Mouse (Mus musculus) megakaryocyte, adult 5-6 weeks (primary cell): Measurements from ENCODE around the gene Eea1. TPM values are rescaled to one million over a fixed set of nuclear protein-coding genes. Genes with fewer than 3 reads are reported as not detected.
A peak's percentile ranks its signal among the peaks of the same experiment; 100 is the strongest.

Source experiments
- ATAC-seq: 2 replicates; pipeline ENCODE4 v1.8.0; 2016; ENCODE audit warnings: mild to moderate bottlenecking, inconsistent platforms; ENCODE audit not compliant: poor library complexity, severe bottlenecking
- total RNA-seq, 2 experiments: library from RNA; stranded (forward) in 1 of 2; stranded (reverse) in 1 of 2; fragments of 153-499, 151-499 nt in 1 of 2; fragments of 221-1000, 200-1000 nt in 1 of 2; gene quantifications; 2 replicates each; pipeline versions ENCODE4 v1.2.3 to v1.2.4; 2015 to 2017

Eea1 gene
- total RNA-seq, 2 experiments from 2014 or later = 22.6 to 33.3 TPM

DNA sequence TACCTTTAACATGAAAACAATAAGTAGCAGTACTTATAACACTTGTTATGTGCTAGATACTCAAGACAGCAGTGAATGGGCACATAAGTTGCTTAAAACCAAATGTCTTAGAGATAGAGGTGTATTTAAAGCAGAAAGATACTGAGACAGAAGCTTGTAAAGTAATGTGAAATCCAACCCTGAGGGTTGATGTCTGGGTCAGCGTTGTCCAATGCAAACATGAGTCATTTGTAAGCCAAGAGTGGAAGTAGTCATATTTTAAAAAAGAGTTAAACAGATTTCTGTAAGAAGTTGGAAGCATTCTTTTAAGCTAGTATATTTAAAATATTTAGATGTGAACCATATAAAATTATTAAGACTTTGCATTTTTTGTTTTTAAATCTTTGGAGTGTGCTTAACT, 4.6 kb downstream of the Eea1 start:
- ATAC-seq = no peak

DNA sequence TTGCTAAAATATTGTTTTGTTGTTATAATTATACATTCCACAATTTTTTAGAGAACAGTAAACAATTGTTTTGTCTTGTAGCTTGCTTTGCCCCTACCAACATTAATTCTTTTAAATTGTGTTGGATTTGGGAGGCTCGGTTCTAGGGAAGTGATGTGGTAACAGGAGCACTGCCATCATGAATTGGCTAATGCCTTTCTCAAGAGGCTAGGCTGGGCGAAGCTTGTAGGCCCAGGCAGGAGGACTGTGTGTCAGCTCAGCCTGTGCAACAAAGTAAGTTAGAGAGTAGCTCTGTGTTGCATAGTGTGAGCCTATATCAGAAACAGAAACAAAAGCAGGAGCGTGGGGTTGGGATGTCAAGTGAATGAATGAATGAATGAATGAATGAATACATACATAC, 9.0 kb downstream of the Eea1 start:
- 0 out of 2 replicates have a peak, but pooled peaks have one; percentile 44 for ATAC-seq

DNA sequence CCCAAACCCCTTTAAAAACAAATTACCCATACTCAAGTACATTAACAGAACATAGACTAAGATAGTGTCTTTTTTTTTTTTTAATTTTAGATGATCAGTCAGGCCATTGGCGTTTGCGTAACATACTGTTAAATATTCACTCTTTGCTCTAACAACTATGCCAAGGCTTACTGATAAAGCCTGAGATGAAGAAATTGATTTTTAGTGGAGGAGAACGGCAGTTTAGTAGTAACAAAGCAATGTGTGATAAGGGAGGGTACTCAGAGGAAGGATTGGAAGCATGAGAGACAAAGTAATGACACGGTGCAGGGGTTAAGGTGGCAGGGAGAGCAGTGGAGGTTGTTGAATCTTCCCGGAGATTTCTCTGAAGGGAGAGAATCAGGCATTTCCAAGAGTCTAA, 9.7 kb downstream of the Eea1 start:
- ATAC-seq = no peak

DNA sequence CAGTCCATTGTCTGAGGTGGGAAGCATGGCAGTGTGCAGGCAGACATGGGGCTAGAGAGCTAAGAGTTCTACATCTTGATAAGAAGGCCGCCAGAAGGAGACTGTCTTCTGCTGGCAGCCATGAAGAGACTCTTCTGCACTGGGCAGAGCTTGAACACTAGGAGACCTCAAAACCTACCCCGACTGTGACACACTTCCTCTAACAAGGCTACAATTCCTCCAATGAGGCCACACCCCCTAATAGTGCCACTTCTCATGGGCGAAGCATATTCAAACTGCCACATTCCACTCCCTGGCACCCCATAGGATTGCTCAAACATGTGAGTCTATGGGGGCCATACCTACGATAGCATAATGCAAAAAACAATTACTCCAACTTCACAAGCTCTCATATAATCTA, 10.3 kb downstream of the Eea1 start:
- ATAC-seq = peak; percentile 61

DNA sequence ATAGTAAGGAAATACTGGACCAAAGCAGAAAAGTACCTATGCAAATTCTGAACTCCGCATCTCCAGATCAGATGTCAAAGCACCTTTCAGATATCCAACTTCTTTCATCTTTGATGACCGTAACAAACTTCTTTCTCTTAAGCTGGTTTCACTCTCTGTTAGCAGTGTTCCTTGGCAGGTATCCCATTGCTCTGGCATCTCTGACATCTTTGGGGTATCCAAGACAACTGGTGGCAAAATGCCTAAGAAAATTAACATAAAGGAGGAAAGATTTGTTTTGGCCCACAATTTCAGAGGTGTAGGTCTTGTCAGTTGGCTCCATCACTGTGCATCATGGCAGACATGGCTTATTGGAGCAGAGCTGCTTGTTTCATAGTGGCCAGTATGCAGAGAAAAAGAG, 10.9 kb downstream of the Eea1 start:
- no peak for ATAC-seq

DNA sequence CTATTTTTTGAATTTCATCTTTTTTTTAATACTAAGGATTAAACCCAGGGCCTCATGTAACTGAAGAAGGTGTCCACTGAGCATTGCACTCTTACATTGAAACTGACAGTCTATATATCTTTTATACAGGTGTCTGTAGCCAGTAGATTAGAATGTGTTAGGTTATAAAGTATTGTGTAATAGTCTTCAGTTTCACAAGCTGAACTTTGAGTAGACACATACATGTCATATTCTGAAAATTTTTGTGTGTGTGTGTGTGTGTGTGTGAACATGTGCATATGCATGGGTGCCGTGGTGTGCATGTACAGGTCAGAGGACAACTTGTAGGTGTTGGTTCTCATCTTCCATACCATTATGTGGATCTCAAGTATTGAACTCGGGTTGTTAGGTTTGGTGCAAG, 16.2 kb downstream of the Eea1 start:
- ATAC-seq = no peak

DNA sequence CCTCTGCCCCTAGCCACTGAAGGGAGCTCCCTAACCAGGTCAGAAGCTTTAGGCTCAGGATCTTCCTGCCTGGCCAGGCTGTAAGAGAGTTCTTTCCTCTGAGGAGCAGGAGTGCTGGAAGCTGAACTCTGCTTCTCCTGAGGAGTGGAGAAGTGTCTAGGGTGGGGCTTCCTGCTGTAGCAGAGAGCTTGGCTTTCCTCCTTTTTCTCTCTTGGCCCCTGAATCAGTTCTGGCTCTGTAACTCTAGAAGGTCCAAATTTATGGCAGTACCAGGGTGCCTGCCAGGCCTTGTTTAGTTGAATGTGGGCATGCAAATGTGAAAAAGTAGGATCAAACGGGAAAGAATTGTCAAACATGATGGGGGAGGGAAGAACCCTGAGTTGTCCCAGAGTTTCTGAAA, 17.1 kb downstream of the Eea1 start:
- ATAC-seq = no peak

DNA sequence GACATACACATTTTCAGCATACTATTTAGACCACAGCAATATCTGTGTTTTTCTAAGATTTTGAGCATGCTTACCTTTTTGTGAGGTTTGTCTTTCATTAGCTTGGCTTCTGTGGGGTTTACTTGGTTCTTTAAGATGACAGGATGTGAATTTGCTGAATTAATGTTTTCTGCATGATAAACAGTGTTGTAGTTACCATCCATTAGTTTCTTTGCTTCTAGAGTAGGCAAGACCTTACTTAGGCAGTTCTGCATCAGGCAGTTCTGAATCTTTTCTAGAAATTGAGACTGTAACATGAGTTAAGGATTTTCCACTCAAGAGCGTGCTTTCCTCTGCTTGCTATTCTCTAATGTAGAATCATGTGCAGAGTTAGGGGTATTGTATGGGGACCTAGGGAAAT, 24.2 kb downstream of the Eea1 start:
- no peak for ATAC-seq

DNA sequence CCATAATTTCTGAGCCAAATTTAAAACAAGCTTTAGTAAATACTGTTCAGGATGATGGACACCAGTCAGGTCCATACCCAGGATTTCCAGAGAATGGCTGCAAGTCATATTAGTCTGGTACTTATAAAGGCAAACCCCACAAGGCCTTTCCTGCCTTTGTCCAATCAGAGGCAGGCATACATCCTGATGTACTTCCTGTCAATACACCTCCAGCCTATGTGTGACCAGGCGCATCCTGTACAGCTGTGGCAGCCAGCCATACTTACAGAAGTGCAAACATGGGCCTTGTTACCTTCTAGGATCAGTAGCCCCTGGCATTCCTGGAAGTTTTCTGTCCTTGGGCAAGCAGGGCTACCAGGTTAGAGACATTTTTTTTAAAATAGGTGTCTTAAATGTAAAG, 29.2 kb downstream of the Eea1 start:
- ATAC-seq = peak; percentile 43; the same call in 1 of the 2 replicates

DNA sequence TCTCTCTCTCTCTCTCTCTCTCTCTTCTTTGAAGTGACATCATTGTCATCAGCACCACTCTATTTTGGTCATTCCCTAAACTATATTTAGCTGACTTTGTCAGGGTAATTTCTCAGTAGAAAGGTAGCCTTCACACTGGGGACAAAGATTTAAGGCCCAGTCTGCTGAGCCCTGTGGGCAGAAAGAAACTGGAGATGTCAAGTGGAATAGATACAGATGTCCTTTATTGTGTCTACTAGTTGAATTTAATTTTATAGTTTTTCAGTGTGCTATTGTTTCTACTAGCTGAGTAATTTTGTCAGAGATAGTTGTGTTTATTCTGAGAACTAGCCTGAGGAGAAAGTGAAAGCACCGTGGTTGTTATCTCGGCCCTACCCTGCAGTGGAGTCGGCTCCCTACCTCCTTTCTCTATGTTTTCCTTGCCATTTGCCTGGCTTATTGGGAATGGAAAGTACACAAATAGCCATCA, 30.3 kb downstream of the Eea1 start:
- ATAC-seq = peak; percentile 59; the same call in 1 of the 2 replicates

DNA sequence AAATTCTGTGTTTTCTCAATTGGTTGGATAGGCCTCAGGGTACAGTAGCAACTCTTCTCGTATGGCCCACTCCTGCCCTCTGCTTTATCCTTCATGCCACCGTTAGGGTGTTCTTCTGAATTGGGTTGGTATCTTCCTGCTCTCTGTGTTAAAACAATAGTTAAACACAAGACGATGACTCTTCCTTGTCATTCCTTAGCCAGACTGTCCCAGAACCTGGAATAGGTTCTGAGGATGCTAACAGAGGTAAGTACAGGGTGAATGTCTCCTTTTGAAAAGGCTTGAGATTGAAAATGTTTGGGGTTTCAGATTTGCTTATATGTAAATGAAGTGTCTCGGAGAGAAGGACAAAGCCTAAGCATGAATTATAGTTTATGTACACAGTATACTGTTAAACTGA, 30.9 kb downstream of the Eea1 start:
- no peak for ATAC-seq

DNA sequence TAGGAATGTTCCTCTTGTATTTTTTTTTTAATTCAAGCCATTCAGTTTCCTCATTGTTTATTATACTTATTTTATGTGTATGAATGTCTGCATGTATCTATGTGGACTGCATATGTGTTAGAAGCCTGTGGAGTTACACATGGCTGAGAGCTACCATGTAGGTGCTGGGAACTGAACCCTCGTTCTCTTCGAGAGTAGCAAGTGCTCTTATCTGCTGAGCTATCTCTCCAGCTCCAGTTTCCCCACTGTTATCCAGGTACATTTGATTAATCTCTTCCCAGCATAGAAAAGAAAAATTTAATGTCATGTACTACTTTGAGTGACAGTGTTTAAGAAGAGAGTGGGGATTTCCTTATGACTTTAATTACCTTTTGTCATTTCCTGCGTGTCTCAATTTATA, 31.5 kb downstream of the Eea1 start:
- ATAC-seq = no peak

DNA sequence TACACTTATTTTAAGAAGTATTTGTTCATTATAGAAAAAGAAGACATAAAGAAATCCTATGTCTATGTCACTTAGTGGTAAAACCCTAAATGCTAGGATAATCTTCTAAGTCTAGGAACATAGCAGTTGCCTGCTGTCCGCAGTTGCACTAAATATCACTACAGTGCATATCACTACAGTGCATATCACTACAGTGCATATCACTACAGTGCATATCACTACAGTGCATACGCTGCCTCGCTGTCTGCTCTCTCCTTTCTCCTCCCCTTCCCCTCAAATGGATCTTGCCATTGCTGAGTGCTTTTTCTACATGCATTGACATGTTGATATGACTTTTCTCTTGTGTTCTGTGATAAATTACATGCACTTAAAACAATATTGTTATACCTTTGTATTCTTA, 34.0 kb downstream of the Eea1 start:
- ATAC-seq = no peak

DNA sequence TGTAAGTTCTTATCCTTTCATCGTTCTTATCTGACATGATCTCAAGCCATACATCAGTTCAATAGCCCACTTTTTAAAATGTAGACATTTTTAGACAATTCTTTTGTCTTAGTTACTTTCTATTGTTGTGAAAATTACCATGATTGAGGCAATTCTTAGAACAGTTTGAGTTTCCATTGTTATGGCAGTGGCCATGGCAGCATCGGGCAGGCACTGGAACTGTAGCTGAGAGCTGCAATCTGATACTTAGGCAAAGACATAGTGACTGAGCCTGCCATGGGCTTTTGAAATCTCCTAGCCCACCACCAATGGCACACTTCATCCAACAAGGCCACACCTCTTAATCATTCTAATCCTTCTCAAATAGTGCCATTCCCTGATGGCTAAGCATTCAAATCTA, 36.3 kb downstream of the Eea1 start:
- ATAC-seq = no peak

DNA sequence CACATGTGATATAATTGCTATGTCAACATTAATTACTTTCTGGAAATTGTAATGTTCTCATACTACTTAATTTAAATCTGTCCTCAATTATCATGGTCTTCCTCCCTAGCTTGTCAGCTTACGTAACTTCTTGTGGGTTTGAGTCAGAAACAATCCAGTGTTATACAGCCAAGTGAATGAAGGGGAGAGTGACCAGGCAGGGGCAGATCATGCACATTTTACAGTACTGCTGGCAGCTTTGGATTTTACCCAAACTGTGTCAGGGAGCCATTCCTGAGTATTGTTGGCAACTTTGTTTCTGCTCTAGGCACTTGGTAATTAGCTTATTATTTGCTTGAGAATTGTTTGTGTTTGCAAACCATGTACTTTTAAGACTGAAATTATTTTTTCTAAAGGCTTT, 49.3 kb downstream of the Eea1 start:
- no peak for ATAC-seq

DNA sequence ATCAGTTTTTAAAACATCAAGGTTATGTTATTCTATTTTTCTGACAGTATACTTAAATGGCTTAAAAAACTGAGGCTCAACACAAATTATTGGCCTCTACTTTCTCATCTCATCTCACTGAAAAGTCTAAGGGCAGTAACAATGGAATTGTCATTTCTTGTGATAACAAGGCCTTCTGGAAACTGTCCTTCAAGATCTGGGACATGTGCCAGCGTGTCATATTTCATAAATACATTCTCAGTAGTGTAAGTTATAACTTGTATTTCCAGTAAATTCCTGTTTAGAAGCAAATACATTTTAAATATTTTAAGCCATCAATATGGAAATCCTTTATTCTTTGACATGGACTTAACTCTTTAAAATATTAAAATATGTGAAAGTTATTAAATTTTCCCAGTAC, 50.7 kb downstream of the Eea1 start:
- ATAC-seq = no peak

DNA sequence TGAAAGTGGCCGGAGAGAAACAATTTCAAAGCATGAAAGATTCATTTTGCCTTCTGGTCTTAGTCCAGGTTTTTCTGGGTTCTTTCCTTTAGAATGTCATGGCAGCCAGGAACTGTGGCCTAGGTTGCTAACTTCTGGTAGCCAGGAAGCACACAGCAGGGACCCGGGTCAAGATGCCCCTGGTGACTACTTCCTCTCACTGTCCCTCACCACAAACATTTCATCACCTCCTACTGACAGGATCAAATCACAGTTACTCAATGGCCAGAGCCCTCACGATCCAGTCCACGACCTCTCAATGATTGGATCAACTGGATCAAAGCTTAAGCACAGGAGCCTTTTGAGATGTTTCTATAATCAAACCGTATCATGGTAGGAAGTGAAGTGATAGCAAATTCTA, 60.5 kb downstream of the Eea1 start:
- peak; percentile 99 for ATAC-seq

DNA sequence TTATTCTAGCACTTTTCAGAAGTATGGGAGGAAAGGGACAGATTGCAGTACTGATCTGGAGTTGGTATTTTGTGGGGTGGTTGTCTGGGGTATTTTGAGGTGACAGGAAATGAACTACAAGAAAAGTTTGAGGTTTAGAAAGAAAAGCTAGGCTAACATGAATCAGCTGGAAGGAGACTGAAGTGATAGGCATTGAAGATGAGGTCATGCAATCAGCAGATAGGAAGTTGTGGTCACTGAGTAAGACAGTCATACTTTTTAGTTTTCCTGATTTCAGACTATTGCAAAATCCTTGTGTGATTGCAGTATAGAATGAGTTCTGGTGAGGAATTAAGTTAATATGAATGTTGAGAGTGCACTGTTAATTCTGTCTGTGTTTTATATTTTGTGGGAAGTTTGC, 75.3 kb downstream of the Eea1 start:
- peak; percentile 97 for ATAC-seq

DNA sequence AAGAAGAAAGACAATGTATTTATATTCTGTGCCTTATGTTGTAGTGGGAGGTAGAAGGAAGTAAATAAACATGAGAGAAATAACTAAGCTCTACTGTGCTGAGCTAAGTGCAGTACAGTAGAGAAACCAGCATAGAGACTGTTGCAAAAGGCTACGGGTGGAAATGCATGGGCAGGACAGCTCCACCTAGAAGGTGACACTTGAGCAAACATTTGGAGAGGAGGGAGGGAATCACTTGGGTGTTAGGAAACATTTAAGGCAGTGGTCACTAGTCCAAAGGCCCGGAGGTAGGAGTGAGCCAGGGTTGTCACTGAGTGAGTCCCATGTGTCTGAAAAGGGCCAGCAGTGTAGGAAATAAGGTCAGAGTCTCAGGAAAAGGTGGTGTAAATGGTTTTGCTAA, 77.0 kb downstream of the Eea1 start:
- no peak for ATAC-seq

DNA sequence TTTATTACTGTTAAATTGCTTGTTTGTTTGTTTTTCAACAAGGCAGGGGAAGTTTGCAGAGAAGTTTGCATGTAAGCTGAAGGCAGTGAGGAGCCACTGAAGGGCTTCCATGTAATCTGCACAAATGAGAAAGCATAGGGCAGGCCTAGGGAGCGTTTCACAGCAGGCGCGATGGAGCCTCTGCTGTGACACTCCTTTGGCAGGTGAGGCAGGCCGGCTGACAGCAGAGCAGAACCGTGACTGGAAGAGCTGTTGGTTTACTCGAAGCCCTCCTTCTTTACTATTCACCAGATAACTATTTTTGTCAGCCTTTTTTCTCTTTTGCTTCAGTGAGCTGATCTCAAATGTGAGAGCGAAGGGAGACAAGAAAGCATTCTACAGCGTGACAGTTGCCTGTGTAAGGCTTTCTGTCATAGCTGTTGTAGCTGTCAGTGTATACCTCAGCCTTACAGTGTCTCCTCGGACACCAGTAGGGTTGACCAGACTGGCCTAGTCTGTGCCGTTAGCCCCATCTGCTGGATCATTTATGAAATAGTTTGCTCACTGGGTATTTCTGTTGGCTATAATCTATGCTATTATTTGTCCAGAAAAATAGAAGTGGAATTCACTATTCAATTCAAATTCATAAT, 93.0 kb downstream of the Eea1 start:
- ATAC-seq = peak; percentile 88

DNA sequence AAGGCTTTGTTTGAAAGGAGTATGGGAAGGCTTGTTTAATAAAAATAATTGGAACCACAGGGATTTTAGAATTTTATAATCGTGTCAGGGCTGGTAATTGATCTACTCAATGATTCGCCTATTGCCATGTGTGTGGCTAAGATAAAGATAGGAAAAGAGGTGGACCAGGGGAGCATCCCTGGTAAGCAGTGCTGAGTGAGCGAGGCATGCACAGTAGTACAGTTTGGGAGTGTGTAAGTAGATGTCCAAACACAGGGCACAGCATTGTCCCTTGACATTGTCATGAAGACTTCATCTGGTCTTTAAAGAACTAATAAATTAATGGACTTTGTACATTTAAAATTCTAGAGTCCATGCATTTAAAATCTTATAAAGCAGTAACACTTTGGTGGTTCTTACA, 93.7 kb downstream of the Eea1 start:
- no peak for ATAC-seq

DNA sequence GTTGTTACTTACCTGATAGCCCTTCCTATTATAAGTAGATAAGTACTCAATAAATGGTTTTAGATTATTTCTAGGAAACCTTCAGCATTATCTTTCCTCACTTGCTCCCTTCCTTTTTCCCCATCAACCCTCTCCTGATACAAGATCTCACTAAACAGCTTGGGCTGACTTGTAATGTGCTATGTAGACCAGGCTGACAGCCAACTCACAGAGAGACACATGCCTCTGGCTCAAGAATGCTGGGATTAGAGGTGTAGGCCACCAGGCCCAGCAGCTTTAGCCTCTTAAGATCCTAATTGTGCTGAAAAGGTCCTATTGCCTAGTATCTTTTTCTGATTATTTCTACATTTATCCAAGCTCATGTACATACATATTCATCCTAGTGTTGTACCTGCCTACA, 95.5 kb downstream of the Eea1 start:
- no peak for ATAC-seq

DNA sequence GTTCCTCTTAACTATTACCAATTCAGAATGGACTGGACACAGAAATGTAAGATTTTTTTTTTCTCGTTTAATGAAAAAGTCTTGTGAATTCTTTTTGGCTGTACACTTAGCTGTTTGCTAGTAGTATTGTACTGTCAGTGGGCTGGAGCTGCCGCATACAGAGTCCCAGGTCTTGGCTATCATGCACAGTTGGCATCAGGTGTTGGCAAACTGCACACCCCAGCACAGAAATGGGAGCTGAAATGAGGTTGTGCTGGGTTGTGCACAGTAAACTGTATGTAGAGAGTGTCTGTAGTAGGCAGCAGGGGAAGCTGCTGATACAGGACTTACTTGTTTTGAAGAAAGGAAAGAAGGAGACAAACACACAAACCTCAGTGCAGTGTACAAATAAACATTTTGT, 103.8 kb downstream of the Eea1 start:
- no peak for ATAC-seq
